Mouse (Mus musculus): ENCODE measurements around the gene Slfn8.

DNA sequence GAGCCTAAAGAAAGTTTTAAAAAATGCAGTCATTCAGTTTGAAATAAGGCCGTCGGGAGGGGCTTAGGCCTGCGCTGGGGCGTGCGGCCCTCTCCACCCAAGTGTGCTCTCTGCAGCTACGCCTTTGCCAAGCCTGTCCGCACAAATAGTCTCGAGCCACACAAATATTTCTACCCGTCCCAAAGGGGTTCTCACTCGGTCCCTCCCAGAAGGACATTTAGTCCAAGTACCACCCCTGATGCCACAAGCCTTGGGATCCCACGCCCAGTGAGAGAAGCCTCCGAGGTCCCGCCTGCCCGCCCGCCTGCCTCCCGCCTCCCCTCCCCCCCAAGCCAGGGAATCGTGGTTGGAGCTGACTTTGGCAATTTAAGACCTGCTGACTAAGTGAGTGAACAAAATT lies 37.4 kb downstream of the Slfn8 start:
- no peak for TF ChIP-seq CTCF (conservative IDR thresholded peaks at IDR 0.05; ENCODE audit: low read length)
- TF ChIP-seq NANOG (IDR thresholded peaks at IDR 0.05; ENCODE audit: borderline replicate concordance, low read length): no peak

All from E14TG2a.4 (cell line).